Mouse (Mus musculus): ENCODE data around the gene Utp14a. TPM values are rescaled to one million over a fixed set of nuclear protein-coding genes. Genes with fewer than 3 reads are reported as not detected.
A peak's percentile ranks its signal among the peaks of the same experiment; 100 is the strongest.

The Utp14a gene
- polyA plus RNA-seq, 1 experiment = 62.7 TPM

DNA sequence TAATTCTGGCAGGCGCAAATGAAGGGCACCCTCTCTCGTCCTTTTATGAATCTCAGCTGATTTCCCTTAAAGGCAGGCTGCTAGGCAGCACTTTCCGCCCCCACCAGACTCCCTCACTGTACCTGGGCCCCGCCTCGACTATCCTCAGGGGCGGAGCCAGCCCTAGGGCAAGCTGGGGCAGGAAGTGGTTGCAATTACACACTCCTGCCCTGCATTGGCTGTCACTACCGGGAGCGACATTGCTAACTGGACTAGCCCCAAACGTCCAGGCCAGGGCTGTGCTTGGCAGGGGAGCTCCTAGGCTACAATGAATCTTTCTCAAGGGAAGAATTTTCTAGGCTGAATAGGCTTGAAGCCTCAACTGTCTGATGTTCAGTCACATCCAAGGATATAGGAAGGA, 61.5 kb downstream of the Utp14a start:
- no peaks in the 10 kb centered on the region for H3K9me3 ChIP-seq (replicated peaks; ENCODE audit: control insufficient read depth, insufficient read depth, low read length, poor library complexity, severe bottlenecking)
- H3K27me3 ChIP-seq (ENCODE audit: control insufficient read depth, insufficient read depth, low read length, poor library complexity, severe bottlenecking) = no peaks in the 10 kb centered on the region
- no peak overlapping the region for H3K27ac ChIP-seq (ENCODE audit: insufficient read depth, low read length)
- no peaks in the 10 kb centered on the region for H3K36me3 ChIP-seq (ENCODE audit: control insufficient read depth, insufficient read depth, low read length, poor library complexity, severe bottlenecking)
- no peak overlapping the region for H3K9ac ChIP-seq (ENCODE audit: low read depth, poor library complexity, severe bottlenecking)
- H3K4me1 ChIP-seq (ENCODE audit: control insufficient read depth, insufficient read depth, low read length) = peaks cover 1% of the 10 kb centered on the region
- TF ChIP-seq EP300 (IDR thresholded peaks at IDR 0.05; ENCODE audit: insufficient read depth, low read depth, low read length) (0 out of 2 replicates have a peak, but pooled peaks have one; percentile 29), CTCF (IDR thresholded peaks at IDR 0.05; ENCODE audit: low read depth, low read length) (no peak), POLR2A (IDR thresholded peaks at IDR 0.05; ENCODE audit: insufficient read depth, low read length) (no peak)
- H3K4me3 ChIP-seq (ENCODE audit: low read depth, low read length) = no peak overlapping the region; the same call in 1 of the 2 replicates

Other genes starting within 250 kb of the Utp14a start
- gene Apln, start 222.0 kb upstream of the Utp14a start, polyA plus RNA-seq (2011; ENCODE audit: insufficient read depth, insufficient read length, low read depth, missing spikeins) = 0.82 and 1.4 TPM in 2 replicates
- 0.21 TPM in 1 of 2 replicates, not detected in the other for gene Xpnpep2, start 148.1 kb upstream of the Utp14a start, polyA plus RNA-seq (2011; ENCODE audit: insufficient read depth, insufficient read length, low read depth, missing spikeins)
- not detected in 2 replicates for gene Sash3, start 110.4 kb upstream of the Utp14a start, polyA plus RNA-seq (2011; ENCODE audit: insufficient read depth, insufficient read length, low read depth, missing spikeins)
- 22.2 and 23.0 TPM in 2 replicates for gene Zdhhc9, start 48.0 kb upstream of the Utp14a start, polyA plus RNA-seq (2011; ENCODE audit: insufficient read depth, insufficient read length, low read depth, missing spikeins)
- gene Bcorl1, start 84.5 kb downstream of the Utp14a start, polyA plus RNA-seq (2011; ENCODE audit: insufficient read depth, insufficient read length, low read depth, missing spikeins) = 9.9 and 11.3 TPM in 2 replicates
- gene Elf4, start 206.3 kb downstream of the Utp14a start, polyA plus RNA-seq (2011; ENCODE audit: insufficient read depth, insufficient read length, low read depth, missing spikeins) = 5.6 and 6.1 TPM in 2 replicates